Mouse (Mus musculus): Measurements from ENCODE around the gene Hkdc1. TPM values are rescaled to one million over a fixed set of nuclear protein-coding genes. Genes with fewer than 3 reads are reported as not detected.

Gene Hkdc1
- 0.09 TPM in 1 of 2 replicates, not detected in the other for polyA plus RNA-seq (2015; fragmentation: Nextera tagmentation; extraction: Ambion mirVana)

DNA sequence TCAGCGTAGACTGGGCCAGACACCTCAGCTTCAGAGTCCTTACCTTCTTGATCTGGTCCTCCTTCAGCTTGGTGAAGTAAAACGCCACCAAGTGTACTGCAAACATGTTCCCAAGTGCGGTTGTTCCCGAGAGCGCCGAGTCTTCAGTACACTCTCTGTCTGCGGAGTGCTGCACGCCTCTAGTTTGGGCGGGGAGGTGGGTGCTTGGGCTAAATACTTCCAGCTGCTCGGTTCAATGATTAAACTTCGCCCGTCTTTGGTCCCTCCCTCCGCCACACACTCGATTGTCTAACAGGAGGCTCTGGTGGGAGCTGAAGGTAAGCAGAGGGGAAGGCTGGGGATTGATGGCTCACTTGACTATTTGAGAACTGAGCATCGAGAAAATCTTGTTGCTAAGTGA, at the start of gene Hkdc1:
Hkdc1 (minus strand) TSS at position 237 of the 400 bp plus-strand sequence.

GRCm38 (mm10) chr10:62449364-62450279, 27.3 kb upstream of the Hkdc1 start, which contains the start of the genes 4930507D05Rik and Supv3l1:
Gene 4930507D05Rik (plus strand): TSS chr10:62449489.
Gene Supv3l1 (minus strand): TSS chr10:62449738.

GRCm38 (mm10) chr10:62379808-62380207, 42.5 kb downstream of the Hkdc1 start, which contains the start of gene Hk1:
Gene Hk1 (minus strand): TSS chr10:62379908.

Other genes with a start within 250 kb of the Hkdc1 start
- gene Tspan15, start 191.2 kb downstream of the Hkdc1 start, polyA plus RNA-seq (2015; fragmentation: Nextera tagmentation; extraction: Ambion mirVana): 25.2 and 25.6 TPM in 2 replicates
- not detected in 2 replicates for gene Tacr2, start 170.1 kb downstream of the Hkdc1 start, polyA plus RNA-seq (2015; fragmentation: Nextera tagmentation; extraction: Ambion mirVana)
- gene Hk1, start 42.6 kb downstream of the Hkdc1 start, polyA plus RNA-seq (2015; fragmentation: Nextera tagmentation; extraction: Ambion mirVana): 10.8 and 12.1 TPM in 2 replicates
- gene 4930507D05Rik, start 27.0 kb upstream of the Hkdc1 start, polyA plus RNA-seq (2015; fragmentation: Nextera tagmentation; extraction: Ambion mirVana): 0.32 and 0.38 TPM in 2 replicates
- gene Supv3l1, start 27.2 kb upstream of the Hkdc1 start, polyA plus RNA-seq (2015; fragmentation: Nextera tagmentation; extraction: Ambion mirVana): 17.5 and 18.9 TPM in 2 replicates
- 41.0 and 46.3 TPM in 2 replicates for gene Vps26a, start 64.3 kb upstream of the Hkdc1 start, polyA plus RNA-seq (2015; fragmentation: Nextera tagmentation; extraction: Ambion mirVana)
- 63.9 and 79.3 TPM in 2 replicates for gene Srgn, start 105.0 kb upstream of the Hkdc1 start, polyA plus RNA-seq (2015; fragmentation: Nextera tagmentation; extraction: Ambion mirVana)
- gene Kif1bp, start 156.0 kb upstream of the Hkdc1 start, polyA plus RNA-seq (2015; fragmentation: Nextera tagmentation; extraction: Ambion mirVana): 21.1 and 24.8 TPM in 2 replicates
- gene Ddx21, start 179.8 kb upstream of the Hkdc1 start, polyA plus RNA-seq (2015; fragmentation: Nextera tagmentation; extraction: Ambion mirVana): 7.9 and 8.7 TPM in 2 replicates
- 73.4 and 82.1 TPM in 2 replicates for gene Ddx50, start 228.7 kb upstream of the Hkdc1 start, polyA plus RNA-seq (2015; fragmentation: Nextera tagmentation; extraction: Ambion mirVana)